Mouse (Mus musculus): ENCODE measurements around the gene Lzts3. TPM values are rescaled to one million over a fixed set of nuclear protein-coding genes. Genes with fewer than 3 reads are reported as not detected.
A peak's percentile ranks its signal among the peaks of the same experiment; 100 is the strongest.

Lzts3 gene
- total RNA-seq, 2 experiments from 2014 or later, result 4.0 to 4.2 TPM

DNA sequence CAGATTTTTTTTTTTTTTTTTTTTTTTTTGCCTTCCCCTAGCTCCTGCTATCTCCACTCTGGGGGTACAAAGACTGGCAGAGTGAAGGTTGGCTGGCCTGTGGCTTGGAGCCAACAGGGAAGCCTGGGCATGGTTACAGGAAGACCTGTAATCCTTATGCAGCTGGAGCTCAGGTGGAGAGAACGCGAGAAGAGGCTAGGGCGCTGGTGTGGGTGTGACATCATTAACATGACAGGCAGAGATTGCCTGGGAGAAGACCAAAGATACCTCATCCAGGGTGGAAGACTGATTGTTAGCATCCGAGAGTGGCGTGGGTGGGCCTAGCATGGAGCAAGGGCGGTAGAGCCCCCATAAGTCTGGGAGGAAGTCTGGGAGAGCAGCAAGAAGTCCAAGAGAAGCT lies 3.3 kb downstream of the Lzts3 start:
- DNase-seq (ENCODE audit: low spot score), result no peak
- intact Hi-C loops (cut with DNase I), result no loop called here

DNA sequence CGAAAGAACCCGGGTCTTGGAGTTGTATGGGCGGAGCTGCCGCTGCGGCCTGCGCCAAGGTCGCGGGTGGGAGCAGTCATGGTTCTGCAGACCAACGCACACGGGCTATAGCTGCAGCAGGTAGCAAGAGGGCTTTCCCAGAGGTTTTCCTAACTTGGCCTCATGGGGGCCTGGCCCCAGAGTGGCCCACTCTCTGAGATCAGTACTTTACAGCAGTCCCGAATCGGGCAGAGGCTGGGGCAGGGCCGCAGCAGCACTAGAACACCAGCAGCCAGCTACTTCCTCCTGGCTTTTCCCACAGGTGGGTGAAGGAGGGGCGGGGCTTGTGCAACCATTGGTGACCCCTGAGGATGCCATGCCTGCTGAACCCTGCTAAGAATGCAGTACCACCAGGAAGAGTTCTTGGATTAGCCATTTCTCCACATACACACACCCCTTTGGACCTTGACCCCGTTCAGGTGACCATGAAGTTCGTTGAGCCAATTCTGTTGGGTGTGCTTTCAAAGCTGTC lies 4.4 kb downstream of the Lzts3 start:
- no peak for DNase-seq (ENCODE audit: low spot score)

DNA sequence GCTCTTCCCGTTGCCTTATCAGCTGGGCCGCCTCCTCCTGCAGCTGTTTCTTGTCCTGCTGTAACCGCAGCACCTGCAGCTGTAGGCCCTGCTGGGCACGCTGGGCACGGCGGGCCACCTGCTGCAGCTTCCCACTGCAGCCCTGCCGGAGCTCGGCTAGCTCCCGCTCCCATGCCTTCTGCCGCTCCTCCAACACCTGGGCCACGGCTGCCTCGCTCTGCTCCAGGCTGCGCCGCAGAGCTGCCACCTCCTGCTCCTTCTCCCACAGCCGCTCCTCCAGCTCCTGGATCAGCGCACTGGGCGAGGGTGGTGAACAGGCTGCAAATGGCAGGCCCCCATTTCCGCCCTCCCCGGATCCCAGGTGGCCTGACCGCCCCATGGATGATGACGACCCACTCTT lies 6.8 kb downstream of the Lzts3 start:
- intact Hi-C loops (cut with DNase I), result no loop called here
- no peak for DNase-seq (ENCODE audit: low spot score)

More for the DNA sequence above, 4.4 kb downstream of the Lzts3 start:
- intact Hi-C loops (cut with DNase I), result no loop called here

DNA sequence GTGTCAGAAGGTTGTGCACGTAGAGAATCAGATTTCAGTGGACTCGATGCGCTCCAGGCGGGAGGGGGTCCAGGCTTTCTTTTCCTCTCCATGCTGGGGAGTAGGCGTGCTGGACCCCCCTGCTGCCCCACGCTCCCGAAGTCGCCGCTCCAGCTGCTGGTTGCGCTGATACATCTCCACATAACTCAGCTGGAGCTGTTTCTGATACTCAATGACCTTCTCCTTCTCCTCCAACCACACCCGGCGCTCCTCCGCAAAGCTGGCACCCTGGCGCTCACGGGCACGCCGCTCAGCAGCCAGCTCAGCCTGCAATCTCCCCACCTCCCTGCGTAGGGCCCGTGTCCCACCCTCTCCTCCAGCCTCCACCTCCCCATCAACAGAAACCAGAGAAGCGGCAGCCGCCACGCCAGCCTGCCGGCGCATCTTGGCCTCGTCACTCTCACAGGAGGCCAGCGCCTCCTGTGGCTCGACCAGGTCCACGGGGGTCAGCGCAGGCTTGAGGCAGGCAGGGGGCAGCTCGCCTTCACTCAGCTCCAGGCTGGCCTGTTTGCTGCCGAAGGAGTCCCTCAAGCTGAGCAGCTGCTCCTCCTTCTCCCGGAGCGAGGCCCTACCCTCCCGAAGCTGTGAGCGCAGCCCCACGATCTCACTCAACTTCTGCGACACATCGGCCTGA lies 7.7 kb downstream of the Lzts3 start:
- no peak for DNase-seq (ENCODE audit: low spot score)
- intact Hi-C loops (cut with DNase I), result no loop called here

DNA sequence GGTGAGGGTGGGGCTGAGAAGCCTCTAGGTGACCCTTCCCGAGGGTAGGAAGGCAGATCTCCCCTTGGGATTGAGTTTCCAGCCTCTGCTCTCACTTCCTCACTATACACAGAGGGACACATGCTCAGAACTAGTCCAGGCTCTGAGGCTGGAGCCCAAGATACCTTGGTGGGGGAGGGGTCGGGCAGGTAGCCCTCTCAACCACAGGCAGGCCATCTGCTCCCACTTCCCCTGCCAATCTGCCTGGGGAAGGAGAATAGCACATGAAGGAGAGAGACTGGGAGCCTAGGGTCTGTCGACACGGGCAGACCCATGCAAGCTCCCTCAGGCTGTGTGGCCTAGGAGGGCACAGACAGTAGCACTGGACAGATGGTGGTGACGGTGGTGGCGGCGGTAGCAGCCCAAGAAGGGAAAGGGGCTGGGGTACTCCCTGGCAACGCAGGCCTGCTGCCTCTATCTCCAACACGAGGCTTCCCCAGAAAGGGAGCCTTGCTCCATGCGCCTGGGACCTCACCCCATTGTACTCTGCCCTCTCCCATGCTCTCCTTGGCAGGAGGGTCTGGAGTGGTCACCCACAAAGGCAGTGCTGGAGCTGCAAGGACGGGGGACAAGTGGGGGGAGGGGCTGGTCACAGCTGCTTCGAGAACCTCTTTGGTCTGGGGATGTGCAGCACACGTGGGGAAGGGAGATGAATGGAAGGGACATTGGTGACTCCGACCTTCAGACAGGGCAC lies 8.4 kb downstream of the Lzts3 start:
- no peak for DNase-seq (ENCODE audit: low spot score)
- intact Hi-C loops (cut with DNase I), result no loop called here

DNA sequence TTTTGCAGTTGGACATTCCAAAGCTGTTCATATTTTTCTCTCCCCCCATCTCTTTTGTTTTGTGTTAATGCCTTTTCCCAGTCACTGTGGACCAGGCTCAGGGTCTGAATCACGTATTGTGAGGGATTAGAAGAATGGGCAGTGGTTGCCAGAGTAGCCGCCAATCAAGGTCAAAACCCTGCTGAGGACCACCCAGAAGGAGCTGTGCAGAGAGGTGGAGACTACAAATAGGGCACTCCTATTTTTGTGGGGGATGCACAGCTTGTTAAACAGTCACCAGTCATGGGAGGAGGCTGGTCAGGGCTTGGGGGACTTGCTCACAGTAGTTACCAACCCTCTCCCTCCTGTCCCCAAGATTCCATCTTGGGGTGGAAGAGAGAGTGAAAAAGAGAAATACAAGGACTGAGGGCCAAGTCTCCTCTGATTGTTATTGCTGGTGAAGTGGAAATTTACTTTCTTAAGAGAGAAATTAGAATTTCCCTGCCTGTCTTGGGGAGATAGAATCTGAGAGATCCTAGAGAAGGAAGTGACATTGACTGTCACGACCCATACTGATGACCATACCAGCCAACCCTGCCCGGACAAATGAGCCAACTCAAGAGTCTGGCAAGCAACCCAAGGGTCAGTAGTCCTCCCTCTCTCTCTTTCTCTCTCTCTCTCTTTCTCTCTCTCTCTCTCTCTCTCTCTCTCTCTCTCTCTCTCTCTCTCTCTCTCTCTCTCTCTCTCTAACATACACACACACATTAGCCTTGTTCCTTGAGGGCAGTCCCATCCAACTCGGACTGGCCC lies 9.5 kb downstream of the Lzts3 start:
- no peak for DNase-seq (ENCODE audit: low spot score)
- intact Hi-C loops (cut with DNase I), result no loop called here

DNA sequence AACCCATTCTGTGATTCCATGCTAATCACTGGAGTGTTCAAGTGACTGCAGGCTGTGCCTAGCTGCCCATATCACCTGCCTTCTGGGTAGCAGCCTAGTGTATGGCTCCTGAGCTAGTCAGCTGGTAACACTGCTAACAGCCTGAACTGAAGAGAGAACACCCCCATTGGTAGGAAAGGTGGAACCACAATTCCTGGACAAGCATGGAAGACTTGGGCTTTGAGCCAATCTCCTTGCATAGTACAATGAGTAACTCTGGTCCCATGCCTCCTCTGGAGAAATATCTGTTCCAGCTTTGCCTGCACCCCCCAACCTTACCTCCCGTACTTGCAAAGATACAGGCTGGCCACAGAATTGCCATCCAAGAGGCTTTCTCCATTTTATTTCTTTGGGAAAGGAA lies 10.2 kb downstream of the Lzts3 start:
- intact Hi-C loops (cut with DNase I), result no loop called here
- DNase-seq (ENCODE audit: low spot score), result no peak

DNA sequence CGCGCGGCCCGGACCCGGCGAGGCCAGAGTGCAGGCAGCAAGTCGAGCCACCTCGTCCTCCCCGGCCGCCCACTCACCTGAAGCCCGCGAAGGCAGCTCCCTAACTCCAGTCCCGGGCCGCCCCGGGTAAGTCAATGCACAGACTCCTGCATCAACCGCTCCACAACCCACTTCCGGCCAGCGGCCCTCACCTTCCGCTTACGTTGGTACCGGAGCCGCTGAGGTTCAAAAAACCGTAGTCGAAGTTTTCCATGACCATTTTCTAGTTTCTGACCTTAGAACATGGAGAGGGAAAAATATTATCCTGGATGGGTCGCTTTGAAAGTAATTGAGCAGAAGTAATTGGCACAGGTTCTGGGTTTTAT lies 12.8 kb downstream of the Lzts3 start, which contains the start of the genes Fastkd5 and Ubox5:
Gene Fastkd5 (minus strand): TSS at position 189 of the 365 bp plus-strand sequence.
Gene Ubox5 (minus strand): TSS at position 200 of the 365 bp plus-strand sequence.
- intact Hi-C loops (cut with DNase I), result no loop called here
- DNase-seq (ENCODE audit: low spot score), result peak; percentile 72

DNA sequence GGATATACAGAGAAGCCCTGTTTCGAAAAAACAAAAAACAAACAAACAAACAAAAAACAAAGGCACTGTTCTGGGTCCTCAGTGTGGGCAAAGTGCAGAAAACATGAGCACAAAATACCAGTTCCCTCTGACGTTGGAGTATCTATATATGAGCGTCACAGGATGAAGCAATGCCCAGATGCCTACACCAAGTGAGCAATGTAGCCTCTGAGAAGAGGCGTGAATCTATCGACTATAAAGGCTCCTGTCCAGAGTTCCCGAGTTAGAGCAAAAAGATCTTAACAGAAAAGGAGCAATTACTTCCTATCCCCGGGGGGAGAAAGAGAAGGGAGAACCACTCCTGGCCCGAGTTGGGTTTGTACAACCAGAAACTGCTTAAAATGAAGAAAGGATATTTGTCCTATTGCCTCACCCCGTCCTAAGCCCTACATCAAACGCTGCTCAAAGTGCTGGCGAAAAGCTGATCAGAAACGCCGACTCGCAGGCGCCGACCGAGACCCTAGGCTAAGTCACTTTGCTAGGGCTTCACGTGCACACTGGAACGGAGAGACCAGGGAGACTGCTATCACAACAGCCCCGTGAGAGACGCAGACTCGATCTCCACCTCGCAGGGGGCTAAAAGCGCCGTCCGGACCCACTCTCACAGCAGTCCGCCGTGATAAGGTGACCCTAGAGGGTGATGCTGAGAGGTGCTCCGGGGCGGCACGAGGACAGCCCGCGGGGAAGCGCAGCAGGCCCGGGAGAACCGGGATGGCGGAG lies 13.3 kb downstream of the Lzts3 start:
- no peak for DNase-seq (ENCODE audit: low spot score)

DNA sequence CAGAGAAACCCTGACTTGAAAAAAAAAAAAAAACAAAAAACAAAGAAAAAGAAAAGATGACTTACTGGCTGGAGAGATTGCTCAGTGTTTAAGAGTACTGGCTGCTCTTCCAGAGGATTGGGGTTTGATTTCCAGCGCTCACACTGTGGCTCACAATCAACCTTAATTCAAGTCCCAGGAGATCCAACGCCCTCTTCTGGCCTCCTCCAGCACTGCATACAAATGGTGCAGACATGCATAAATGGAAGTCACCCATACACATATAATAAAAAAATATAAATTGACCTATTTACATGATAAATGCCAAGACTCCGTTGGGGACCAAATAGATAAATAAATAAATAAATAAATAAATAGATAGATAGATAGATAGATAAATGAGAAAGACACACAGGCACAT lies 14.2 kb downstream of the Lzts3 start:
- intact Hi-C loops (cut with DNase I), result no loop called here
- DNase-seq (ENCODE audit: low spot score), result no peak

More for the DNA sequence above, 13.3 kb downstream of the Lzts3 start:
- intact Hi-C loops (cut with DNase I), result no loop called here

DNA sequence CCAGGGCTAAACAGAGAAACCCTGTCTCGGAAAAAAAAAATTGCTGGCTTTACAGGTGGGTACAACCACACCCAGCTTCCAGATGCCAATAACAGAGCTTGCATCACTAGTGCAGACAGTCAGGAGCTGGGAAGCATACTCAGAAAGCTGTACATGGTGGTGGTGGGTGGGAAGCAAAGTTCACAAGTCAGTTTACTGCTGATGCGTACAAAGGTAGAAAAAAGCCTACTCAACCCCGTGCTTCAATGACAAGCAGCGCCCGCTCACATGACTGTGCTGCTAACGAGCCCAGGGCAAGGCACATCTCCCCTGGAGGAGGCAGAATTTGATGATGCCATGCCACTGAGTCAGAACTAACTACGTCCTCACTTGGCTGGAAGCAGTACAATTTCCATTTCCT lies 23.6 kb downstream of the Lzts3 start:
- intact Hi-C loops (cut with DNase I), result no loop called here
- no peak for DNase-seq (ENCODE audit: low spot score)

DNA sequence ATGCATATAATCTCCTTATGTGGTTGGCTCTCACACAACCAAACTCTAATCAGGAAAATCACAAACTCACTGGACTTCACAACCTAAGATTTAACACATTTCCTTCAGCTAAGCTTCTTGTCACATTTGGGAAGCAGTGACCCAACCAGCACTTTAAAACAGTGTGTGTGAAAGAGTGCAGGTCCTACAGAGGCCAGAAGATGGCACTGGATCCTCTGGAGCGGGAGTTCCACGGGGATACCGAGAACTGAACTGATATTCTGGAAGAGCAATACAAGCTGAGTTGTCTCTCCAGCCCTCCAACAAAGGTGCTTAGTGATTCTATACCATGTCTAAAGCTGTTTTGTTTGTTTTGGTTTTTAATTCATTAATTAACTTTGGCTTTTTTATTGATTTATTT lies 29.5 kb downstream of the Lzts3 start:
- no peak for DNase-seq (ENCODE audit: low spot score)
- intact Hi-C loops (cut with DNase I), result no loop called here

DNA sequence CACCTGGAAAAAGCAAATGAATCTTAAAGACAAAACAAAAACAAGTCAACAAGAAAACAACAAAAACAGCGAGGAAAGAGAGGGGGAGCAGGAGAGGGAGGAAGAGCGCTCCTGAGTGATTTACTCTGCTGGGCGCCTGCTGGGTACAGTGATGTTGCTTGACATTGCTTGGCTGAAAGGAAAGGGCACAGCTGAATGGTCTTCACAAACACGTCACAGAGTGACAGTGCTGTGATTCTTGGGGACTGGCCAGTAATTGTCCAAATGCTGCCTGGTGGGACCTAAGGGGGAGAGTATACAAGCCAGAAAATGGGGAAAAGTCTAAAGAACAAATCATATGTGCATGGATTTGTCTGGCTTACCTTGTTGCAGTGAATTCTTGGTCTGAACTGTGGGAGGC lies 40.4 kb downstream of the Lzts3 start:
- intact Hi-C loops (cut with DNase I), result no loop called here
- DNase-seq (ENCODE audit: low spot score), result no peak

DNA sequence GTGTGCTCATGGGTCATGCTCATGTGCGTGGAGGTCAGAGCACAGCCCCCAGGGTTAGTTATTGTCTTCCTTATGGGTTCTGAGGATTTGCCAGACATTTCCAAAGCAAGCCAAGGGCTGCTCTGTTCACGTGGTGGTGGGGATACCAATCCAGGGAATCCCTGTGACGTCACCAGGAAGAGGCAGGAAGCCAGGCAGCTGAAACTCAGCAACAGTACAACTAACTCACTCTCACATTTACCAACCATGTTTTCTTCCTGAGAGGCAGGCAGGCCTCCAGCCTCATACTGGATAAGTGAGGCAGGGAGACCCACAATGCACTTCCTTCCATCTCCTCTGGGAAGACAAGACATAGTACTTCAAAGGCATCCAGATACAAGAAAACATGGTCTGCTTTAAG lies 44.2 kb downstream of the Lzts3 start:
- DNase-seq (ENCODE audit: low spot score), result no peak
- intact Hi-C loops (cut with DNase I), result loop anchor here (5.0 kb wide), 1 partner anchor 36 kb away; the partner anchor contains the start of gene Mrps26

DNA sequence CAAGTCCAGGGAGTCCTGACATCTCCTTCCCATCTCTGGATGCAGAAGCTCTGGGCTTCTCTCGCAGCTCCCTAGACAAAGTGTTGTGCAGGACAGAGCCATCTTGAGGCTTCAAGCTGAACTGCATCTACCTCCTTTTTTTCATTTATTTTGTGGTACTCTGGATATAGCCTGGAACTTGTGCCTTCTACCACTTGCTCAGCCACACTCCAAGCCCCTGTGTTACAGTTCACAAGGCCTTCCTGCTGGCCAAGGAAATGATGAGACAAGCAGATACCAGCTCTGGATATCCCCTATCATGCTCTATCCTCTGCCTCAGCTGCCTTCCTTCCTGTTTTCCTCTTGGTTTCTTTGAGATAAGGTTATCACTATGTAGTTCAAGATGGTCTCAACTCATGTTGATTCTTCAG lies 45.0 kb downstream of the Lzts3 start:
- intact Hi-C loops (cut with DNase I), result loop anchor here (5.0 kb wide), 1 partner anchor 35 kb away; the partner anchor contains the start of gene Mrps26
- DNase-seq (ENCODE audit: low spot score), result no peak

DNA sequence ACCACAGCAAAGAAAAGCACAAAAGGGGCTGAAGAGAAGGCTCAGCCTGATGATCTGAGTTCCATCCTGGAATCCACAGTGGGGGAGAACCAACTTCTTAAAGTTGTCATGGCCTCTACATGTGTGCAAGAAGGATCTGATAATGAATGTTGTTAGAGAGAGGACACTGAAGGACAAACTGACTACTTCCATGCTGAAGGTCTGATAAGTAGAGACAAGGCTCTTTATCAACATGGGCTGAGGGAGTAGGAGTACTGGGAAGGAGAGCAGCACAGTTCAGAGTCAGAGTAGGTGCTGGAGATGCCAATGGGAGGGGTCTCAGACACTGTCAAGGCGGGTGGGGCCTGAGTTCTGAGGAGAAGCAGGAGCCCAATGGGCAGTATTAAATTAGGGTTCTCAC lies 47.0 kb downstream of the Lzts3 start:
- intact Hi-C loops (cut with DNase I), result loop anchor here (5.0 kb wide), 1 partner anchor 33 kb away; the partner anchor contains the start of gene Mrps26

DNA sequence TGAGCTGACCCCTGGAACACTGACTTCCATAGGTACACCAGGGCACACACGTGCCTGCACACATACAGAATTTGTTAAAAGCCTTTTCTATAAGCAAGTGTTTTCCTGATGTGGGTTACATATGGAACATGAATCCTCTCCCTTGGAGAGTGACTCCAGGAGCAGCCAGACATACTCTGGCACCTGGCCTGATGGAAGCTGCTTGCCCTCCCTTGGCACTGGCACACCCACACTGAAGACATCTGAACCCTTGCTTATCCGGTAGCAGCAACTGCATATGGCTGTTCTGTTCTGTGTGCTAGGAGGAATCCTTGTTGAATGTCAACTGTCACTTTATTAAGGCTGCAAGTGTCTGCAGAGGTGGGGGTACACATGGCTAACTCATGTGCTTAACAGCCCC lies 51.6 kb downstream of the Lzts3 start:
- intact Hi-C loops (cut with DNase I), result no loop called here
- DNase-seq (ENCODE audit: low spot score), result no peak

More for the DNA sequence above, 47.0 kb downstream of the Lzts3 start:
- DNase-seq (ENCODE audit: low spot score), result no peak

DNA sequence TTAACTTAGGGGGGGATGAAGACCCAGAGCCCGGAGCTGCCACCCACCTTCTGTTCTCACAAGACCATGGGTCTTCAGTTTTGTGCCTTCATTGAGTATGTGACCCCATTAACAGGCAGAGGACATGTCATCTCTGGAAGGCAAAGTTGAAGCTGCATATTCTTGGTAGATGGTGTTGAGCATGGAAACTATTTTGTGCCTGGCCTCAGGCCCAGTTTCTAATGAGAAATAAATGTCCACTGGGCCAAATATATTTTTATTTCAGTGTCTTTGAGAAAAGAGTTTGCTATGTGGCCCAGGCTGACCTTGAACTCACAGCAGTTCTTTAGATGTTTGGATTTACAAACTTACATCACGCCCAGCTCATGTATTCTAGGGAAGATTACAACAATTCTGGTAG lies 52.8 kb downstream of the Lzts3 start:
- intact Hi-C loops (cut with DNase I), result no loop called here
- DNase-seq (ENCODE audit: low spot score), result no peak

DNA sequence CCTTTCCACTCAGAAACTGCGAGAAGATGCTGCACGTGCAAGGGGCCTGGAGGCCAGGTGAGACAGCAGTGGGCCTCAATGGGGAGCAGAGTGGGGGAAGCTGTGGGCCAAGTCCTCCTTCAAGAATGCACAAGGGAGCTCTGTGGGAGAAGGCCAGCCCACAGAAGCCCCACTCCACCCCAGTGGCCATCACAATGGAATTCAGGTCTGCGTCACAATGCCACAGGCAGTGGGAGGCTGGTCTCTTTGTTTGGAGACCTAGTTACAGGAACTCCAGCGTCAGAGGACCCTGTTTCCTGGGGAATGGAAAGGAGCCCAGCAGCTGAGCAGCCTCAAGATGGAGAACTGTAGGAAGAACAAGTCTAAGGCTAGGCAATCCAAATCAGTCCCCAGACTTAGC lies 53.4 kb downstream of the Lzts3 start:
- intact Hi-C loops (cut with DNase I), result no loop called here
- no peak for DNase-seq (ENCODE audit: low spot score)

DNA sequence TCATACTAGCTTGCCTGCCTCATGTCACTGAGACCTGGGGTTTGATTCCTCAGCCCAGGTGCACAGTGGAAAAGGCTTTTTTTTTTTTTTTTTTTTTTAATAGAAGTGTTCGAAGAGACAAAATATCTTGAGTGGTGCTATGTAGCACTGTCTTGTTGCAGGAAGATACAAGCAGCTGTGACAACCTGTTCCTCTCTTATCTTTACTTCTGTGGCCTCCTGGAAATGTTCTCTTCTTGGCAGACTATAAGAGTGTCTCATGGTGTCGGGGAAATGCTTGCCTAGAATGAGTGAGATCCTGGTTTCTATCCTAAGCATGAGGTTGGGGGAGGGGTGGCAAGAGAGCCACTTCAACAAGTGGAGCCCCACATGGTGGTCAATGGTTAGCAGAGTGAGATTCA lies 54.2 kb downstream of the Lzts3 start:
- intact Hi-C loops (cut with DNase I), result no loop called here

More for the DNA sequence above, 54.2 kb downstream of the Lzts3 start:
- no peak for DNase-seq (ENCODE audit: low spot score)
